Mouse (Mus musculus) forebrain, embryonic 13.5 days (tissue): ENCODE data around the gene Arpc4. TPM values are rescaled to one million over a fixed set of nuclear protein-coding genes. Genes with fewer than 3 reads are reported as not detected.

Source experiments
- ATAC-seq: fragments of 200-750 bp; cut with Nextera tagmentation; 2 replicates; pipeline ENCODE4 v1.8.0; 2017
- H3K27ac ChIP-seq: fragments of 300-500 bp; sonication (generic); 2 replicates; pipeline ENCODE4 v1.5.1; 2015; ENCODE audit warnings: inconsistent platforms, mild to moderate bottlenecking, moderate library complexity
- H3K27me3 ChIP-seq: fragments of 300-500 bp; sonication (generic); 2 replicates; pipeline ENCODE4 v1.6.1; 2015; ENCODE audit warnings: mild to moderate bottlenecking, inconsistent platforms
- H3K36me3 ChIP-seq: fragments of 300-500 bp; sonication (generic); 2 replicates; pipeline ENCODE4 v1.6.1; 2015; ENCODE audit warnings: mild to moderate bottlenecking, inconsistent platforms; ENCODE audit not compliant: poor library complexity, severe bottlenecking
- H3K4me1 ChIP-seq: fragments of 300-500 bp; sonication (generic); 2 replicates; pipeline ENCODE4 v1.6.1; 2015; ENCODE audit warnings: inconsistent platforms
- H3K4me2 ChIP-seq: fragments of 300-500 bp; sonication (generic); 2 replicates; pipeline ENCODE4 v1.6.1; 2015; ENCODE audit warnings: inconsistent platforms, mild to moderate bottlenecking, moderate library complexity
- H3K4me3 ChIP-seq: fragments of 300-500 bp; sonication (generic); 2 replicates; pipeline ENCODE4 v1.5.1; 2015; ENCODE audit warnings: mild to moderate bottlenecking, inconsistent platforms
- H3K9ac ChIP-seq: fragments of 300-500 bp; sonication (generic); 2 replicates; pipeline ENCODE4 v1.6.1; 2015; ENCODE audit warnings: mild to moderate bottlenecking, inconsistent platforms
- H3K9me3 ChIP-seq: fragments of 300-500 bp; sonication (generic); replicated peaks from 2 replicates; pipeline ENCODE4 v1.6.1; 2016; ENCODE audit warnings: inconsistent platforms
- whole genome bisulfite sequencing: fragments of 180-500 bp; shearing (Covaris S2); methylation state at CpG from one replicate; pipeline ENCODE4 v1.1.7; 2015; 5-methylcytosine and 5-hydroxymethylcytosine counted together
- polyA plus RNA-seq: library from polyadenylated mRNA; unstranded; fragments of >200 nt; fragmentation: Nextera tagmentation; extraction: Ambion mirVana; gene quantifications from 2 replicates; pipeline ENCODE4 v1.2.1, GENCODE M21; 2015

The Arpc4 gene
- polyA plus RNA-seq, 1 experiment from 2014 or later, result 368 TPM

GRCm38 (mm10) chr6:113367574-113367973 lies 10.3 kb upstream of the Arpc4 start:
- Histone ChIP-seq H3K9me3 (no peaks in the 10 kb centered on the region), H3K27me3 (no peaks in the 10 kb centered on the region), H3K4me2 (no peak overlapping the region), H3K27ac (no peak overlapping the region), H3K4me3 (no peak overlapping the region), H3K36me3 (peaks cover 62% of the 10 kb centered on the region), H3K9ac (no peak overlapping the region), H3K4me1 (no peaks in the 10 kb centered on the region)
- 90% methylated on average over 1 of the region's 1 CpGs for WGBS
- ATAC-seq, result no peak

- H3K4me2 ChIP-seq, result no peak overlapping the region
Measured at GRCm38 (mm10) chr6:113368124-113368523, 9.8 kb upstream of the Arpc4 start.

GRCm38 (mm10) chr6:113368577-113368976 lies 9.3 kb upstream of the Arpc4 start:
- Histone ChIP-seq H3K27ac (no peak overlapping the region), H3K4me2 (no peak overlapping the region), H3K9ac (no peak overlapping the region), H3K9me3 (no peaks in the 10 kb centered on the region), H3K4me3 (no peak overlapping the region), H3K4me1 (no peaks in the 10 kb centered on the region), H3K27me3 (no peaks in the 10 kb centered on the region), H3K36me3 (peaks cover 72% of the 10 kb centered on the region)
- 74% methylated on average over 5 of the region's 5 CpGs for WGBS
- no peak for ATAC-seq

More at GRCm38 (mm10) chr6:113368124-113368523, 9.8 kb upstream of the Arpc4 start:
- WGBS, result 92% methylated on average over 7 of the region's 7 CpGs
- H3K9ac ChIP-seq, result no peak overlapping the region
- H3K9me3 ChIP-seq, result no peaks in the 10 kb centered on the region
- ATAC-seq, result no peak
- H3K27ac ChIP-seq, result no peak overlapping the region
- H3K4me1 ChIP-seq, result no peaks in the 10 kb centered on the region
- H3K4me3 ChIP-seq, result no peak overlapping the region
- H3K36me3 ChIP-seq, result peaks cover 68% of the 10 kb centered on the region
- no peaks in the 10 kb centered on the region for H3K27me3 ChIP-seq

- Histone ChIP-seq H3K36me3 (peaks cover 90% of the 10 kb centered on the region), H3K4me3 (no peak overlapping the region), H3K9me3 (no peaks in the 10 kb centered on the region), H3K9ac (no peak overlapping the region), H3K4me2 (no peak overlapping the region), H3K27ac (no peak overlapping the region), H3K27me3 (no peaks in the 10 kb centered on the region), H3K4me1 (no peaks in the 10 kb centered on the region)
- no peak for ATAC-seq
- WGBS, result 95% methylated on average over 20 of the region's 20 CpGs
Measured at GRCm38 (mm10) chr6:113370194-113370929, 7.6 kb upstream of the Arpc4 start.

GRCm38 (mm10) chr6:113373491-113373890 lies 4.4 kb upstream of the Arpc4 start:
- H3K36me3 ChIP-seq, result peaks cover 75% of the 10 kb centered on the region
- H3K9ac ChIP-seq, result 0 out of 2 replicates have a peak overlapping the region, but pooled peaks have one; percentile 5
- ATAC-seq, result no peak

GRCm38 (mm10) chr6:113377172-113377495 lies 781 bp upstream of the Arpc4 start:
- ATAC-seq, result no peak
- WGBS, result 9% methylated on average over 7 of the region's 7 CpGs
- Histone ChIP-seq H3K4me1 (peaks cover 24% of the 10 kb centered on the region), H3K9ac (peak overlapping the region; percentile 98), H3K4me3 (peak overlapping the region; percentile 99), H3K27me3 (no peaks in the 10 kb centered on the region), H3K27ac (peak overlapping the region; percentile 93), H3K36me3 (peaks cover 57% of the 10 kb centered on the region), H3K4me2 (peak overlapping the region; percentile 99), H3K9me3 (no peaks in the 10 kb centered on the region)

More at GRCm38 (mm10) chr6:113373491-113373890, 4.4 kb upstream of the Arpc4 start:
- Histone ChIP-seq H3K4me1 (peaks cover 13% of the 10 kb centered on the region), H3K27me3 (no peaks in the 10 kb centered on the region), H3K4me3 (no peak overlapping the region), H3K27ac (no peak overlapping the region), H3K9me3 (no peaks in the 10 kb centered on the region), H3K4me2 (no peak overlapping the region)
- WGBS, result 96% methylated on average over 4 of the region's 4 CpGs

GRCm38 (mm10) chr6:113379246-113379645 lies 1.3 kb downstream of the Arpc4 start:
- Histone ChIP-seq H3K4me3 (peak overlapping the region; percentile 99), H3K27me3 (no peaks in the 10 kb centered on the region), H3K36me3 (peaks cover 56% of the 10 kb centered on the region), H3K27ac (no peak overlapping the region), H3K4me1 (peaks cover 24% of the 10 kb centered on the region), H3K4me2 (peak overlapping the region; percentile 99), H3K9ac (no peak overlapping the region), H3K9me3 (no peaks in the 10 kb centered on the region)
- ATAC-seq, result no peak
- WGBS, result 90% methylated on average over 6 of the region's 6 CpGs

GRCm38 (mm10) chr6:113380480-113380879 lies 2.6 kb downstream of the Arpc4 start:
- peaks cover 24% of the 10 kb centered on the region for H3K4me1 ChIP-seq
- H3K9ac ChIP-seq, result no peak overlapping the region
- H3K4me2 ChIP-seq, result no peak overlapping the region
- no peaks in the 10 kb centered on the region for H3K9me3 ChIP-seq
- WGBS, result 94% methylated on average over 11 of the region's 11 CpGs
- H3K36me3 ChIP-seq, result peaks cover 56% of the 10 kb centered on the region
- no peaks in the 10 kb centered on the region for H3K27me3 ChIP-seq
- no peak overlapping the region for H3K4me3 ChIP-seq
- no peak for ATAC-seq
- no peak overlapping the region for H3K27ac ChIP-seq

GRCm38 (mm10) chr6:113384351-113384927 lies 6.5 kb downstream of the Arpc4 start:
- no peak overlapping the region for H3K4me2 ChIP-seq
- H3K27ac ChIP-seq, result no peak overlapping the region
- H3K4me1 ChIP-seq, result peaks cover 1% of the 10 kb centered on the region
- ATAC-seq, result no peak
- H3K4me3 ChIP-seq, result no peak overlapping the region
- no peak overlapping the region for H3K9ac ChIP-seq
- H3K36me3 ChIP-seq, result peaks cover 90% of the 10 kb centered on the region
- no peaks in the 10 kb centered on the region for H3K9me3 ChIP-seq
- H3K27me3 ChIP-seq, result no peaks in the 10 kb centered on the region
- 92% methylated on average over 8 of the region's 8 CpGs for whole genome bisulfite sequencing

- H3K36me3 ChIP-seq, result peaks cover 98% of the 10 kb centered on the region
- 93% methylated on average over 11 of the region's 11 CpGs for WGBS
- ATAC-seq, result no peak
- no peak overlapping the region for H3K9ac ChIP-seq
- H3K27ac ChIP-seq, result no peak overlapping the region
- no peaks in the 10 kb centered on the region for H3K4me1 ChIP-seq
- no peak overlapping the region for H3K4me3 ChIP-seq
- H3K9me3 ChIP-seq, result no peaks in the 10 kb centered on the region
- no peak overlapping the region for H3K4me2 ChIP-seq
- no peaks in the 10 kb centered on the region for H3K27me3 ChIP-seq
Measured at GRCm38 (mm10) chr6:113385160-113385714, 7.3 kb downstream of the Arpc4 start.

- ATAC-seq, result no peak
- WGBS, result 82% methylated on average over 3 of the region's 3 CpGs
- Histone ChIP-seq H3K27me3 (no peaks in the 10 kb centered on the region), H3K4me3 (no peak overlapping the region), H3K36me3 (peaks cover 98% of the 10 kb centered on the region), H3K4me1 (no peaks in the 10 kb centered on the region), H3K9me3 (no peaks in the 10 kb centered on the region), H3K9ac (no peak overlapping the region), H3K4me2 (no peak overlapping the region), H3K27ac (no peak overlapping the region)
Measured at GRCm38 (mm10) chr6:113386025-113386424, 8.1 kb downstream of the Arpc4 start.

- no peak within 1 kb of the TSS for H3K9ac ChIP-seq
- 81% methylated on average over 8 of the region's 8 CpGs for WGBS
- H3K4me2 ChIP-seq, result no peak within 1 kb of the TSS
- ATAC-seq, result no peak
- H3K4me1 ChIP-seq, result peaks cover 20% of the 10 kb centered on the region
- H3K36me3 ChIP-seq, result peaks cover 70% of the 10 kb centered on the region
- H3K9me3 ChIP-seq, result no peaks in the 10 kb centered on the region
- no peaks in the 10 kb centered on the region for H3K27me3 ChIP-seq
- no peak within 1 kb of the TSS for H3K4me3 ChIP-seq
- H3K27ac ChIP-seq, result no peak within 1 kb of the TSS
Measured at GRCm38 (mm10) chr6:113388960-113389359, 11.0 kb downstream of the Arpc4 start, which contains the start of gene Ttll3. Ttll3 (plus strand) TSS chr6:113389260.
